Mouse (Mus musculus) midbrain, embryonic 15.5 days (tissue): ENCODE data around the gene Col4a2. TPM values are rescaled to one million over a fixed set of nuclear protein-coding genes. Genes with fewer than 3 reads are reported as not detected.
A peak's percentile ranks its signal among the peaks of the same experiment; 100 is the strongest.

Experiments used
- ATAC-seq: fragments of 200-750 bp; cut with Nextera tagmentation; replicated peaks from 2 replicates; pipeline ENCODE4 v1.8.0; 2017; ENCODE audit warnings: moderate TSS enrichment
- H3K27ac ChIP-seq: fragments of 300-500 bp; sonication (generic); 2 replicates; pipeline ENCODE4 v1.5.1; 2015; ENCODE audit warnings: mild to moderate bottlenecking, inconsistent platforms
- H3K27me3 ChIP-seq: fragments of 300-500 bp; sonication (generic); replicated peaks from 2 replicates; pipeline ENCODE4 v1.6.1; 2015; ENCODE audit warnings: inconsistent platforms
- H3K36me3 ChIP-seq: fragments of 300-500 bp; sonication (generic); replicated peaks from 2 replicates; pipeline ENCODE4 v1.6.1; 2015; ENCODE audit warnings: inconsistent platforms
- H3K4me1 ChIP-seq: fragments of 300-500 bp; sonication (generic); 2 replicates; pipeline ENCODE4 v1.6.1; 2015; ENCODE audit warnings: inconsistent platforms
- H3K4me2 ChIP-seq: fragments of 300-500 bp; sonication (generic); 2 replicates; pipeline ENCODE4 v1.6.1; 2015; ENCODE audit warnings: inconsistent platforms, mild to moderate bottlenecking, moderate library complexity
- H3K4me3 ChIP-seq: fragments of 300-500 bp; sonication (generic); 2 replicates; pipeline ENCODE4 v1.5.1; 2015; ENCODE audit warnings: mild to moderate bottlenecking, inconsistent platforms
- H3K9ac ChIP-seq: fragments of 300-500 bp; sonication (generic); 2 replicates; pipeline ENCODE4 v1.6.1; 2015; ENCODE audit warnings: mild to moderate bottlenecking, inconsistent platforms
- H3K9me3 ChIP-seq: fragments of 300-500 bp; sonication (generic); 2 replicates; pipeline ENCODE4 v1.6.1; 2016; ENCODE audit warnings: inconsistent platforms
- WGBS: fragments of 180-500 bp; shearing (Covaris S2); methylation state at CpG from one replicate; pipeline ENCODE4 v1.1.7; 2015; ENCODE audit warnings: mixed read lengths; 5-methylcytosine and 5-hydroxymethylcytosine counted together
- polyA plus RNA-seq: library from polyadenylated mRNA; unstranded; fragments of >200 nt; fragmentation: Nextera tagmentation; extraction: Ambion mirVana; gene quantifications from 2 replicates; pipeline ENCODE4 v1.2.1, GENCODE M21; 2015

Gene Col4a2
- polyA plus RNA-seq, 1 experiment from 2014 or later, result 43.7 TPM

DNA sequence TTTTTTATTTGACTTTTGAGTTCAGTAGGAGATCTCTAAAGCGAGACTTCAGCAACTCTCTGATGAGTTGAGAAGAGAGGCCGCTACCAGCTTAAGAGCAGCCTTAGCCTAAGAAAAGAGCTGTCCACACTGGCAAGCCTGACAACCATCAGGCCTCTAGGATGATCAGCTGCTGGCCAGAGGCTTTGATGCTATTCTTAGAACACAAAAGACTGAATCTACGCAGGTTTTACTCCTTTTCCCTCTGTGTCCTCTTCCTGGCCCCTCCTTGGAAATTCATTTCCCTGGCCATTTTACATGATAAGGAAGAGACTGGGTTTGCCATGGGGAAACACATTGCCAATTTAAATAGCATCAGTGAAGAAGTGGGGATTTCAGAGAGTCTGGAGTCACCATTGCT, 70.8 kb downstream of the Col4a2 start:
- Histone ChIP-seq H3K27me3 (no peaks in the 10 kb centered on the region), H3K4me1 (peaks cover 10% of the 10 kb centered on the region), H3K4me2 (no peak overlapping the region), H3K36me3 (no peaks in the 10 kb centered on the region), H3K9ac (no peak overlapping the region), H3K9me3 (no peaks in the 10 kb centered on the region), H3K4me3 (no peak overlapping the region), H3K27ac (no peak overlapping the region)
- WGBS, result 42% methylated on average over 3 of the region's 3 CpGs
- no peak for ATAC-seq

DNA sequence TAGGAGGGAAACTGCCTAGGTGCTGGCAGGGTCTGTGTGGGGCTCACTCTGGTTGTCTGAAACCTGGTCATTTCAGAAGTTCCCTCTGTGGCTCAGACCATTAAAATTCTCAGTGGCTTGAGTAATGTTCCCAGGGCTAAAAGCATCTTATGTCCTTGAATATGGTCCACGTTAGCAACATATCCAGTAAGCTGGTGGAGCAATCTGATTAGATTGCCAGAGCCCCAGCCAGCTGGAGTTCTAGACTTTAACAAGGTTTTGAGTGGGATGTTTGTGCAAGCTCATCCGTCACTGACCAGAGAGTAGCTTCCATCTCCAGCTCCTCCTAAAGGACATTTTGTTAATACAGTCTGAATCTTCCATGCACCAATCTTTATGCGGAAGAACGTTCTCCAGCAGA, 72.2 kb downstream of the Col4a2 start:
- Histone ChIP-seq H3K4me2 (no peak overlapping the region), H3K36me3 (no peaks in the 10 kb centered on the region), H3K27ac (no peak overlapping the region), H3K9ac (no peak overlapping the region), H3K4me3 (no peak overlapping the region), H3K27me3 (no peaks in the 10 kb centered on the region), H3K9me3 (no peaks in the 10 kb centered on the region), H3K4me1 (peaks cover 10% of the 10 kb centered on the region)
- WGBS, result 81% methylated on average over 4 of the region's 4 CpGs
- no peak for ATAC-seq

- ATAC-seq, result no peak
- H3K9ac ChIP-seq, result no peak overlapping the region
- no peak overlapping the region for H3K4me3 ChIP-seq
- H3K27ac ChIP-seq, result no peak overlapping the region
- H3K27me3 ChIP-seq, result no peaks in the 10 kb centered on the region
- peaks cover 10% of the 10 kb centered on the region for H3K4me1 ChIP-seq
- 55% methylated on average over 9 of the region's 9 CpGs for WGBS
- no peaks in the 10 kb centered on the region for H3K36me3 ChIP-seq
- no peak overlapping the region for H3K4me2 ChIP-seq
- no peaks in the 10 kb centered on the region for H3K9me3 ChIP-seq
Measured at GRCm38 (mm10) chr8:11385272-11385905, 72.8 kb downstream of the Col4a2 start.

DNA sequence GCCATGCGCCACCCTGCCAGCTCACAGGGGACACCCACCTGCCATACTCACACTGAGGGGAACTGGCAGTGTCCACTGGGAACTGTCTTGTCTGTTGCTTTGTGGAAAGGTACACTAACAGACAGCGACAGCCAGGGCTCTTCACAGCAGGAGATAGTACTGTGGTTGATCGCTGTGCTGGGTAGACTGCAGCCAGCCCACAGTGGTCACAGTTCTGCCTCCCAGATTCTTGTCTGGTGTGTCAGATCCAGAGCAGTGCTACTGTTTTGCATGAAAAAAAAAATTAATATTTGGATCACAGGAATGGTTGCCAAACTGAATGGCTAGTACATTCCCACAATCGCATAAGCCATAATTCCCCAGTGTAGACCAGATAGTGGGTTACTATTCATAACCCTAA, 74.7 kb downstream of the Col4a2 start:
- H3K9ac ChIP-seq, result no peak overlapping the region
- H3K27ac ChIP-seq, result no peak overlapping the region
- no peak overlapping the region for H3K4me3 ChIP-seq
- H3K4me2 ChIP-seq, result no peak overlapping the region
- no peaks in the 10 kb centered on the region for H3K36me3 ChIP-seq
- H3K9me3 ChIP-seq, result no peaks in the 10 kb centered on the region
- ATAC-seq, result no peak
- H3K27me3 ChIP-seq, result no peaks in the 10 kb centered on the region
- peaks cover 3% of the 10 kb centered on the region; the same call in 1 of the 2 replicates for H3K4me1 ChIP-seq
- WGBS, result 83% methylated on average over 4 of the region's 4 CpGs

GRCm38 (mm10) chr8:11389275-11390050, 76.9 kb downstream of the Col4a2 start:
- Histone ChIP-seq H3K9me3 (no peaks in the 10 kb centered on the region), H3K9ac (no peak overlapping the region), H3K36me3 (no peaks in the 10 kb centered on the region), H3K4me2 (no peak overlapping the region), H3K4me3 (no peak overlapping the region), H3K27ac (no peak overlapping the region), H3K27me3 (no peaks in the 10 kb centered on the region), H3K4me1 (no peaks in the 10 kb centered on the region; the same call in 1 of the 2 replicates)
- no peak for ATAC-seq
- WGBS, result 88% methylated on average over 11 of the region's 11 CpGs

GRCm38 (mm10) chr8:11392739-11393138, 80.1 kb downstream of the Col4a2 start:
- 3% methylated on average over 1 of the region's 1 CpGs for WGBS
- H3K27ac ChIP-seq, result no peak overlapping the region
- ATAC-seq, result no peak

GRCm38 (mm10) chr8:11393161-11393560, 80.6 kb downstream of the Col4a2 start:
- no peaks in the 10 kb centered on the region for H3K9me3 ChIP-seq
- no peaks in the 10 kb centered on the region for H3K27me3 ChIP-seq
- peak; percentile 62; the same call in 1 of the 2 replicates for ATAC-seq
- H3K36me3 ChIP-seq, result no peaks in the 10 kb centered on the region
- 44% methylated on average over 7 of the region's 7 CpGs for WGBS
- H3K4me3 ChIP-seq, result no peak overlapping the region
- no peak overlapping the region for H3K9ac ChIP-seq
- H3K27ac ChIP-seq, result no peak overlapping the region
- no peaks in the 10 kb centered on the region; the same call in 1 of the 2 replicates for H3K4me1 ChIP-seq
- H3K4me2 ChIP-seq, result no peak overlapping the region

More at GRCm38 (mm10) chr8:11392739-11393138, 80.1 kb downstream of the Col4a2 start:
- Histone ChIP-seq H3K27me3 (no peaks in the 10 kb centered on the region), H3K9me3 (no peaks in the 10 kb centered on the region), H3K4me1 (no peaks in the 10 kb centered on the region; the same call in 1 of the 2 replicates), H3K4me2 (no peak overlapping the region), H3K4me3 (no peak overlapping the region), H3K36me3 (no peaks in the 10 kb centered on the region), H3K9ac (no peak overlapping the region)

GRCm38 (mm10) chr8:11393607-11394006, 81.0 kb downstream of the Col4a2 start:
- 46% methylated on average over 8 of the region's 8 CpGs for WGBS
- Histone ChIP-seq H3K4me3 (no peak overlapping the region), H3K27ac (no peak overlapping the region), H3K4me2 (no peak overlapping the region), H3K36me3 (no peaks in the 10 kb centered on the region), H3K9ac (no peak overlapping the region), H3K9me3 (no peaks in the 10 kb centered on the region), H3K27me3 (no peaks in the 10 kb centered on the region), H3K4me1 (no peaks in the 10 kb centered on the region; the same call in 1 of the 2 replicates)
- ATAC-seq, result no peak

- no peak overlapping the region for H3K4me3 ChIP-seq
- H3K4me2 ChIP-seq, result no peak overlapping the region
- no peaks in the 10 kb centered on the region; the same call in 1 of the 2 replicates for H3K4me1 ChIP-seq
- H3K27me3 ChIP-seq, result no peaks in the 10 kb centered on the region
- no peak overlapping the region for H3K27ac ChIP-seq
- ATAC-seq, result no peak
- no peak overlapping the region for H3K9ac ChIP-seq
- H3K9me3 ChIP-seq, result no peaks in the 10 kb centered on the region
- WGBS, result 54% methylated on average over 9 of the region's 9 CpGs
- H3K36me3 ChIP-seq, result no peaks in the 10 kb centered on the region
Measured at GRCm38 (mm10) chr8:11394773-11395172, 82.2 kb downstream of the Col4a2 start.

GRCm38 (mm10) chr8:11395601-11396000, 83.0 kb downstream of the Col4a2 start:
- H3K27ac ChIP-seq, result no peak overlapping the region
- H3K27me3 ChIP-seq, result no peaks in the 10 kb centered on the region
- ATAC-seq, result no peak
- no peaks in the 10 kb centered on the region for H3K36me3 ChIP-seq
- WGBS, result 81% methylated on average over 10 of the region's 10 CpGs
- no peak overlapping the region for H3K4me3 ChIP-seq
- H3K9me3 ChIP-seq, result no peaks in the 10 kb centered on the region
- no peak overlapping the region for H3K9ac ChIP-seq
- H3K4me1 ChIP-seq, result no peaks in the 10 kb centered on the region; the same call in 1 of the 2 replicates
- H3K4me2 ChIP-seq, result no peak overlapping the region

DNA sequence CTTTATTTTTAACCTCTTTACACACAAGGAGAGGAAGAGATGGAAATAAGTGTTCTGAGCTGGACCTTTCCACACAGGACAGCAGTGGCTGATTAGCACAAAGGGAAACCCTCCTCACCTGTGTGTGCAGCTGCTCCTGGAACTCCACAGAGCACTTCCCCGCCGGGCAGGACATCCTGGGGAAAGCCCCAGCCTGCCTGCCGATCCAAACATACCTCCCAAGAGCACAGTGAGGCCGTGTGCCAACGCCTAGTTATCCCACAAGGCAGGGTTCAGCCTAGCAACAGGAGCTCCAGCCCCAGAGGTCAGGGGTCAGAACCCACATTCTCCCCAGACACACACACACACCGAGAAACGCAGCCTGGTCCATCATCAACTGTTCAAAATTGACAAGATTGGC, 83.5 kb downstream of the Col4a2 start:
- Histone ChIP-seq H3K4me1 (no peaks in the 10 kb centered on the region; the same call in 1 of the 2 replicates), H3K36me3 (no peaks in the 10 kb centered on the region), H3K4me2 (no peak overlapping the region), H3K4me3 (no peak overlapping the region), H3K9me3 (no peaks in the 10 kb centered on the region), H3K27me3 (no peaks in the 10 kb centered on the region), H3K27ac (no peak overlapping the region), H3K9ac (no peak overlapping the region)
- WGBS, result 68% methylated on average over 7 of the region's 7 CpGs
- no peak for ATAC-seq

- Histone ChIP-seq H3K9ac (no peak overlapping the region), H3K4me2 (no peak overlapping the region), H3K4me3 (no peak overlapping the region), H3K9me3 (no peaks in the 10 kb centered on the region), H3K36me3 (no peaks in the 10 kb centered on the region), H3K27me3 (no peaks in the 10 kb centered on the region), H3K27ac (no peak overlapping the region), H3K4me1 (no peaks in the 10 kb centered on the region; the same call in 1 of the 2 replicates)
- WGBS, result 83% methylated on average over 9 of the region's 9 CpGs
- no peak for ATAC-seq
Measured at GRCm38 (mm10) chr8:11397126-11397525, 84.5 kb downstream of the Col4a2 start.
